Mouse (Mus musculus) adrenal gland, postnatal 14 days (tissue): ENCODE results near the gene Olfm2. TPM values are rescaled to one million over a fixed set of nuclear protein-coding genes. Genes with fewer than 3 reads are reported as not detected.
"Not testable (repeated sequence)": the region's sequence is repeated elsewhere in the genome, so short reads cannot be mapped to it uniquely, and the experiment has no call there.

Source experiments
- DNase-seq: peaks from one replicate; pipeline ENCODE4 v3.0.0; 2021; ENCODE audit warnings: mixed read lengths
- total RNA-seq: library from RNA; stranded (reverse); gene quantifications from 2 replicates; pipeline ENCODE4 v1.2.3, GENCODE M21; 2021

Gene Olfm2
- total RNA-seq, 1 experiment from 2014 or later: 1.6 TPM

- DNase-seq: no peak
Measured at GRCm38 (mm10) chr9:20696107-20696712, 49.9 kb downstream of the Olfm2 start.

GRCm38 (mm10) chr9:20694721-20695235 is 51.4 kb downstream of the Olfm2 start:
- peak; percentile 43 for DNase-seq

- peak; percentile 29 for DNase-seq
Measured at GRCm38 (mm10) chr9:20692863-20693262, 53.3 kb downstream of the Olfm2 start.

- DNase-seq: not testable (repeated sequence)
Measured at GRCm38 (mm10) chr9:20690449-20690848, 55.7 kb downstream of the Olfm2 start.

- DNase-seq: no peak
Measured at GRCm38 (mm10) chr9:20689913-20690312, 56.2 kb downstream of the Olfm2 start.

- no peak for DNase-seq
Measured at GRCm38 (mm10) chr9:20689403-20689802, 56.7 kb downstream of the Olfm2 start.

GRCm38 (mm10) chr9:20685081-20685861 is 60.9 kb downstream of the Olfm2 start:
- DNase-seq: no peak

GRCm38 (mm10) chr9:20682389-20682722 is 63.8 kb downstream of the Olfm2 start:
- no peak for DNase-seq

- DNase-seq: no peak
Measured at GRCm38 (mm10) chr9:20681546-20682388, 64.4 kb downstream of the Olfm2 start.

- no peak for DNase-seq
Measured at GRCm38 (mm10) chr9:20680378-20680958, 65.7 kb downstream of the Olfm2 start.

- DNase-seq: no peak
Measured at GRCm38 (mm10) chr9:20677892-20678291, 68.3 kb downstream of the Olfm2 start.

GRCm38 (mm10) chr9:20672047-20672446 is 74.1 kb downstream of the Olfm2 start:
- no peak for DNase-seq

GRCm38 (mm10) chr9:20668065-20668464 is 78.1 kb downstream of the Olfm2 start:
- DNase-seq: no peak

- DNase-seq: no peak
Measured at GRCm38 (mm10) chr9:20666510-20667034, 79.6 kb downstream of the Olfm2 start.

GRCm38 (mm10) chr9:20665925-20666324 is 80.2 kb downstream of the Olfm2 start:
- DNase-seq: no peak

GRCm38 (mm10) chr9:20664982-20665637 is 81.0 kb downstream of the Olfm2 start:
- DNase-seq: no peak

GRCm38 (mm10) chr9:20664366-20664765 is 81.8 kb downstream of the Olfm2 start:
- no peak for DNase-seq

GRCm38 (mm10) chr9:20663956-20664355 is 82.2 kb downstream of the Olfm2 start:
- DNase-seq: no peak

GRCm38 (mm10) chr9:20662874-20663273 is 83.3 kb downstream of the Olfm2 start:
- DNase-seq: no peak

GRCm38 (mm10) chr9:20662325-20662724 is 83.8 kb downstream of the Olfm2 start:
- DNase-seq: peak; percentile 84

- peak; percentile 75 for DNase-seq
Measured at GRCm38 (mm10) chr9:20657546-20657945, 88.6 kb downstream of the Olfm2 start.

GRCm38 (mm10) chr9:20653859-20654258 is 92.3 kb downstream of the Olfm2 start:
- no peak for DNase-seq
